In the genomic region with DNA sequence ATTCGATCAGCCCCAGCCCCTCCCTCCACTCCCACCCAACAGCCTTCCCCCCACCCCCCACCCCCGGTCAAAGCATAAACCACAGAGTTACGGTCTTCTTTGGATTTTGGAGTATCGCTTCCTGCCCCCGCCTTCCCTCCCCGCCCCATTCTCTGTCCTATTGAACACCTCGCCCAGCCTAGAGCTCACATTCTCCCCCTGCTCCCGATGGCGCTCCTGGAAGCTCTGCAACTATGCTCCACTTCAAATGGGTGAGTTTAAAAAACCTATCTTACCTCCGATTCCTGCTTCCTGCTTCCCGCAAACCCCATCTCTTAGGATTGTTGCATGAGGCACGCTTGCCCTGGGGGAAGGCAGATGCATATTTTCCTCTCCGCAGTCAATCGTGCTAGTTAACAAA, we compare ENCODE assay signal across 8 mouse cellular contexts.
DNase-seq lines count a peak whose midpoint lies in the region; ATAC-seq and TF ChIP-seq lines count a peak whose summit lies in the region.

No protein-coding gene starts in this region.

- peak; percentile 72 for TF ChIP-seq POLR2A in cortical plate, adult 2 months (IDR thresholded peaks at IDR 0.05; ENCODE audit: extremely low read depth, insufficient read depth, low read length)

- H3K9me3 ChIP-seq in lung, embryonic 14.5 days (ENCODE audit: low read depth, low read length) = no peaks in the 10 kb centered on the region
- no peaks in the 10 kb centered on the region for H3K9me3 ChIP-seq in heart, embryonic 12.5 days (replicated peaks)
- H3K9me3 ChIP-seq in limb, embryonic 10.5 days (replicated peaks) = no peaks in the 10 kb centered on the region
- H3K9me3 ChIP-seq in midbrain, postnatal 0 days (ENCODE audit: low read length) = no peaks in the 10 kb centered on the region

- 0% methylated on average over 14 of the region's 14 CpGs for WGBS in lung, embryonic 14.5 days
- WGBS in heart, embryonic 12.5 days = 2% methylated on average over 14 of the region's 14 CpGs
- 1% methylated on average over 14 of the region's 14 CpGs for WGBS in limb, embryonic 10.5 days
- WGBS in midbrain, postnatal 0 days = under 1% methylated on average over 14 of the region's 14 CpGs

- no peak for TF ChIP-seq CTCF in lung, embryonic 14.5 days (IDR thresholded peaks at IDR 0.05; ENCODE audit: low read depth)
- no peak for TF ChIP-seq CTCF in cortical plate, adult 2 months (IDR thresholded peaks at IDR 0.05; ENCODE audit: extremely low read depth, insufficient read depth, low read length)
- TF ChIP-seq CTCF in midbrain, postnatal 0 days (IDR thresholded peaks at IDR 0.05) = no peak

- 0 out of 2 replicates have a peak, but pooled peaks cover 4% of the 10 kb centered on the region for H3K27me3 ChIP-seq in lung, embryonic 14.5 days (ENCODE audit: insufficient read depth, low read length)
- no peaks in the 10 kb centered on the region for H3K27me3 ChIP-seq in heart, embryonic 12.5 days (replicated peaks)
- H3K27me3 ChIP-seq in limb, embryonic 10.5 days (ENCODE audit: low read depth, poor library complexity, severe bottlenecking) = no peaks in the 10 kb centered on the region
- H3K27me3 ChIP-seq in midbrain, postnatal 0 days (ENCODE audit: insufficient read depth, low read length) = no peaks in the 10 kb centered on the region

- H3K4me1 ChIP-seq in lung, embryonic 14.5 days (ENCODE audit: insufficient read depth) = peaks cover 7% of the 10 kb centered on the region; the same call in 1 of the 2 replicates
- peaks cover 5% of the 10 kb centered on the region for H3K4me1 ChIP-seq in cortical plate, adult 2 months (ENCODE audit: control insufficient read depth, insufficient read depth, low read length)
- H3K4me1 ChIP-seq in heart, embryonic 12.5 days (replicated peaks) = peaks cover 27% of the 10 kb centered on the region
- H3K4me1 ChIP-seq in limb, embryonic 10.5 days = peaks cover 34% of the 10 kb centered on the region
- H3K4me1 ChIP-seq in midbrain, postnatal 0 days (ENCODE audit: insufficient read depth, low read length) = peaks cover 9% of the 10 kb centered on the region; the same call in 1 of the 2 replicates

- peak; percentile 50 for DNase-seq in lung, embryonic 14.5 days
- DNase-seq in lung, postnatal 25 days (ENCODE audit: low spot score) = no peak
- DNase-seq in limb, embryonic 10.5 days (ENCODE audit: low spot score) = peak; percentile 75
- DNase-seq in midbrain, postnatal 0 days (ENCODE audit: low spot score) = peak; percentile 61
- DNase-seq in frontal cortex, postnatal 14 days (ENCODE audit: low spot score in 2 of 2) = no peak
- no peak for DNase-seq in natural killer cell, adult 2 months (ENCODE audit: low spot score in 2 of 2)

- H3K9ac ChIP-seq in lung, embryonic 14.5 days = peak overlapping the region; percentile 77
- peak overlapping the region; percentile 88 for H3K9ac ChIP-seq in heart, embryonic 12.5 days
- H3K9ac ChIP-seq in midbrain, postnatal 0 days (replicated peaks; ENCODE audit: low read length, poor library complexity, severe bottlenecking) = peak overlapping the region; percentile 99

- peak overlapping the region; percentile 81 for H3K27ac ChIP-seq in lung, embryonic 14.5 days (ENCODE audit: low read depth)
- peak overlapping the region; percentile 85 for H3K27ac ChIP-seq in cortical plate, adult 2 months (ENCODE audit: insufficient read depth, low read length)
- peak overlapping the region; percentile 82 for H3K27ac ChIP-seq in heart, embryonic 12.5 days (ENCODE audit: poor library complexity, severe bottlenecking)
- H3K27ac ChIP-seq in limb, embryonic 10.5 days = peak overlapping the region; percentile 98
- H3K27ac ChIP-seq in midbrain, postnatal 0 days (ENCODE audit: low read depth, low read length) = peak overlapping the region; percentile 98

- no peaks in the 10 kb centered on the region for H3K36me3 ChIP-seq in lung, embryonic 14.5 days (ENCODE audit: insufficient read depth)
- H3K36me3 ChIP-seq in heart, embryonic 12.5 days = peaks cover 4% of the 10 kb centered on the region; the same call in 1 of the 2 replicates
- H3K36me3 ChIP-seq in limb, embryonic 10.5 days = peaks cover 8% of the 10 kb centered on the region
- H3K36me3 ChIP-seq in midbrain, postnatal 0 days (ENCODE audit: insufficient read depth, low read length) = no peaks in the 10 kb centered on the region

- peak overlapping the region; percentile 80 for H3K4me2 ChIP-seq in lung, embryonic 14.5 days
- peak overlapping the region; percentile 76 for H3K4me2 ChIP-seq in heart, embryonic 12.5 days
- H3K4me2 ChIP-seq in midbrain, postnatal 0 days (ENCODE audit: low read depth, low read length, poor library complexity, severe bottlenecking) = peak overlapping the region; percentile 68

- no peak for ATAC-seq in lung, embryonic 14.5 days (ENCODE audit: insufficient read depth)
- ATAC-seq in heart, embryonic 12.5 days (ENCODE audit: insufficient number of reproducible peaks, low FRiP score) = 0 out of 2 replicates have a peak, but pooled peaks have one; percentile 46
- ATAC-seq in midbrain, postnatal 0 days (ENCODE audit: low FRiP score) = no peak

- peak overlapping the region; percentile 55 for H3K4me3 ChIP-seq in lung, embryonic 14.5 days (ENCODE audit: low read depth, low read length)
- H3K4me3 ChIP-seq in cortical plate, adult 2 months (ENCODE audit: insufficient read depth, low read length) = peak overlapping the region; percentile 99
- H3K4me3 ChIP-seq in heart, embryonic 12.5 days = peak overlapping the region; percentile 85
- H3K4me3 ChIP-seq in limb, embryonic 10.5 days = peak overlapping the region; percentile 74
- H3K4me3 ChIP-seq in midbrain, postnatal 0 days (ENCODE audit: low read depth, low read length) = peak overlapping the region; percentile 66

Comparison
In these comparisons a context has a peak if more than half of its experiments do, and no peak if none do; other contexts are left out.
1. DNase-seq: peak in lung, embryonic 14.5 days (single experiment), limb, embryonic 10.5 days (single experiment) and midbrain, postnatal 0 days (single experiment); none in lung, postnatal 25 days (single experiment), frontal cortex, postnatal 14 days (0 of 2) and natural killer cell, adult 2 months (0 of 2).
2. Peak in every context shown above with its lines, with median percentiles within 50 percentile points of each other: H3K27ac ChIP-seq, H3K4me2 ChIP-seq, H3K4me3 ChIP-seq and H3K9ac ChIP-seq.